Mouse (Mus musculus) kidney, adult 2 months (tissue): Measurements from ENCODE around the gene Olfr1396. TPM values are rescaled to one million over a fixed set of nuclear protein-coding genes. Genes with fewer than 3 reads are reported as not detected.

ENCODE experiments used
- DNase-seq: peaks from one replicate; pipeline ENCODE4 v3.0.0; 2021
- H3K27ac ChIP-seq: fragments of 200-500 bp; 2 replicates; pipeline ENCODE4 v1.5.1; 2012; ENCODE audit warnings: low read depth, low read length, control low read depth, inconsistent platforms; ENCODE audit not compliant: insufficient read depth
- H3K27me3 ChIP-seq: fragments of 200-500 bp; replicated peaks from 2 replicates; pipeline ENCODE4 v1.6.1; 2012; ENCODE audit warnings: mild to moderate bottlenecking, moderate library complexity, low read length, inconsistent platforms; ENCODE audit not compliant: control insufficient read depth, insufficient read depth
- H3K36me3 ChIP-seq: fragments of 200-500 bp; 2 replicates; pipeline ENCODE4 v1.6.1; 2012; ENCODE audit warnings: mild to moderate bottlenecking, moderate library complexity, low read length, inconsistent platforms; ENCODE audit not compliant: control insufficient read depth, insufficient read depth
- H3K4me1 ChIP-seq: fragments of 200-500 bp; 2 replicates; pipeline ENCODE4 v1.6.1; 2011; ENCODE audit warnings: low read length; ENCODE audit not compliant: control insufficient read depth, insufficient read depth
- H3K4me3 ChIP-seq: fragments of 200-500 bp; 2 replicates; pipeline ENCODE4 v1.5.1; 2011; ENCODE audit warnings: mild to moderate bottlenecking, low read depth, low read length, control low read depth; ENCODE audit not compliant: insufficient read depth
- CTCF ChIP-seq: fragments of 200-500 bp; conservative IDR thresholded peaks from 2 replicates; pipeline ENCODE4 v1.5.1; 2011; ENCODE audit warnings: low read depth, mild to moderate bottlenecking, control low read depth, low read length, moderate library complexity, mixed read lengths; ENCODE audit not compliant: insufficient read depth, insufficient read length
- POLR2A ChIP-seq: fragments of 200-500 bp; IDR thresholded peaks from one replicate; pipeline ENCODE4 v1.6.1; 2011; ENCODE audit warnings: low read depth, low read length, control low read depth
- WGBS: fragments of 180-500 bp; shearing (Covaris S2); methylation state at CpG from one replicate; pipeline ENCODE4 v1.1.7; 2018; 5-methylcytosine and 5-hydroxymethylcytosine counted together
- polyA plus RNA-seq: library from polyadenylated mRNA; depleted of rRNA; stranded (reverse); fragments of >200 nt; gene quantifications from 2 replicates; pipeline ENCODE4 v1.2.3, GENCODE M21; 2012

The Olfr1396 gene
- polyA plus RNA-seq, 1 experiment, result 4.1 TPM

GRCm38 (mm10) chr11:49112624-49113219 is 2.0 kb downstream of the Olfr1396 start:
- H3K4me1 ChIP-seq, result no peaks in the 10 kb centered on the region
- TF ChIP-seq POLR2A, result no peak
- no peak for TF ChIP-seq CTCF
- DNase-seq, result no peak
- H3K27ac ChIP-seq, result no peak overlapping the region
- 74% methylated on average over 6 of the region's 6 CpGs for WGBS
- no peaks in the 10 kb centered on the region for H3K36me3 ChIP-seq
- H3K4me3 ChIP-seq, result no peak overlapping the region
- no peaks in the 10 kb centered on the region for H3K27me3 ChIP-seq

- WGBS, result 68% methylated on average over 1 of the region's 1 CpGs
- no peak for TF ChIP-seq CTCF
- TF ChIP-seq POLR2A, result no peak
- no peak overlapping the region; the same call in 1 of the 2 replicates for H3K27ac ChIP-seq
- no peaks in the 10 kb centered on the region for H3K27me3 ChIP-seq
- no peaks in the 10 kb centered on the region for H3K4me1 ChIP-seq
- H3K36me3 ChIP-seq, result no peaks in the 10 kb centered on the region
- peak; percentile 35 for DNase-seq
- no peak overlapping the region for H3K4me3 ChIP-seq
Measured at GRCm38 (mm10) chr11:49111000-49111399, 3.7 kb downstream of the Olfr1396 start.

- WGBS, result 38% methylated on average over 1 of the region's 1 CpGs
- no peak overlapping the region for H3K4me3 ChIP-seq
- DNase-seq, result peak; percentile 46
Measured at GRCm38 (mm10) chr11:49108833-49109232, 5.8 kb downstream of the Olfr1396 start.

DNA sequence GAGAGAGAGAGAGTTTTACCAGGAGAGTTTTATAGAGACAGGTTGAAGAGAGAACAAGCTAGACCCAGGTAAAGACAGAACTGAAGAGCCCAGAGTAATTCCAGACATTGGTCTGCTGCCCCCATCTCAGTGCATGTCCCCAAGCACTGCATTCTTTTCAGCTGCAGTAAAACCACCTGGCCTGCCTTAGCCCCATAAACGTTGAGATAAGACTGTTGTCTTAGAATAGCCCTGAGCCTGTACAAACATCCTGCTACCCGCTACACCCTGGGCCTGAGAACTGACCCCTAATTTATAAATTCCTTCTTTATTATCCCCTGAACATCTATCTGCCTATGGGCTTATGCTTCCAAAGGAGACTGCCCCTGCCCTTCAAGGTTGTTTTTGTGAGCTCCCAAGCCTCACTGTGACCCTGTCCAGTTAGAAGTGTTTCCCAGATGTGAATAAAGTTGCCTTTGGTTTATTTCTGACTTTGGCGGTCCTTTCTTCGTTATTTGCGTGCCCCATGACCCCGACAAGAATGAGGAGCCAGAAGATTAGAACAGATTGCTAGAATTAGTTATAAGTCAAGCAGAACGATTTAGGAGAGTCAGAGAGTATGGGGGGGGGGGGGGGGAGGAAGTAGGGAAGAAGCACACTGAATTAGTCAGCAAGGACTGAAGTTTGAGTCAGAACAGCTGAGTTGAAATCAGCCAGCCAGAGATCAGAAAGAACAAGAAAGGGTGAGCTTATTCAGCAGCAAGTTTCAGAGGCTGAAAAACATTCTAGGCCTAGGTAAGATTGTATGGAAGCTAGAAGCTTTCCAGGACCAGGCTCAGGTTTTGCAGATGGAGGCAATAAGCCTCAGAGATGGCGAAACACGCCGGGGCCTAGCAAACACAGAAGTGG is 6.8 kb downstream of the Olfr1396 start:
- Histone ChIP-seq H3K27ac (no peak overlapping the region), H3K27me3 (no peaks in the 10 kb centered on the region), H3K36me3 (no peaks in the 10 kb centered on the region), H3K4me3 (no peak overlapping the region), H3K4me1 (no peaks in the 10 kb centered on the region)
- no peak for TF ChIP-seq CTCF
- no peak for TF ChIP-seq POLR2A
- no peak for DNase-seq
- WGBS, result 58% methylated on average over 10 of the region's 10 CpGs

More at GRCm38 (mm10) chr11:49108833-49109232, 5.8 kb downstream of the Olfr1396 start:
- no peaks in the 10 kb centered on the region for H3K36me3 ChIP-seq
- no peaks in the 10 kb centered on the region for H3K27me3 ChIP-seq
- no peaks in the 10 kb centered on the region for H3K4me1 ChIP-seq
- no peak for TF ChIP-seq POLR2A
- peak; percentile 67 for TF ChIP-seq CTCF
- H3K27ac ChIP-seq, result no peak overlapping the region

DNA sequence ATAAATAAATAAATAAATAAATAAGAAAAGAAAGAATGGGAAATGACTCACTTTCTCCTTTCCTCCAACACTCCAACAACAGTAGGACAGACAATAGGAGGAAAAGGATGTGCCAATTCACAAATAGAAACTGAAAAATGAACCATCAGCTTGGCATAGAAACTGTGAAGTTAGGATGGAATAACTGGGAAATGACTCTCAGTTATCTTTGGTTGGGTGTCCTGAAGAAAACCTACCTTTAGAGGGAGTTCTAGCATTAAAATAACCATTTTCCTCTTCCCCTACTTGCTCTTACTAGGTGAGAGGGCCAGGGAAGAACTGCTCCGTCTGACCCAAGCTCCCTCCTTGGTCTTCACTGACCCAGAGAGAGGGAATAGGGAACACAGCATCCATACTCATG is 8.9 kb downstream of the Olfr1396 start:
- Histone ChIP-seq H3K4me1 (no peaks in the 10 kb centered on the region), H3K27me3 (no peaks in the 10 kb centered on the region), H3K27ac (peak overlapping the region; percentile 58), H3K4me3 (no peak overlapping the region), H3K36me3 (no peaks in the 10 kb centered on the region)
- 65% methylated on average over 1 of the region's 1 CpGs for WGBS
- TF ChIP-seq CTCF (no peak), POLR2A (no peak)
- DNase-seq, result peak; percentile 56

DNA sequence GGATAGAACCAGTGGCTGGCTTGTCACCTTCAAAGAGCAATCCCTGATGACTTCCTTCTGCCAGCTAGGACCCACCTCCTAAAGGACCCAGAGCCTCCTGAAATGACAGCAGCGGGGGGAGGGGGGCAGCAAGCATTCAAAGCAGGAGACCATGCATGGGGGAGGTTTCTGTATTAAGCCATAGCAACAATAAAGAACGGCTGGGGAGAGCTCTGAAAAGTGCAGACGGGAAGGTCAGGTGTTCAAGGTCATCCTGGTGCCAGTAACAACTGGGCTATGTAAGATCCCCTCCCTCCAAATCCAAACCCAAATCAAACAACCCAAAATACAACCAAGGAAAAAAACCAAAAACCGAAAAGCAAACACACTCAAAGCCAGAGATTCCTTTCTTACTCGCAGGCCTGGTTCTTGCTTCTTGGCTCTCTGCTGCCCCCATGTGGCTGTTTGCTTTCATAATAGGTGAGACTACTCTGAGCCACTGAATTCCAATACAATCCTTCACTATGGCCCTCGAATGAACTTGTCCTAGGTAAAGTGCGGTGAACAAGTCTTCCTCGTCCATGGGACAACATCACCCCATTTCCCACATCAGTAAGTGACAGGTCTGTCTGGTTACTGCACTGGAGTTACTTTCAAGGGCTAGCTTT is 11.5 kb downstream of the Olfr1396 start:
- Histone ChIP-seq H3K27ac (no peak overlapping the region), H3K4me1 (no peaks in the 10 kb centered on the region), H3K27me3 (no peaks in the 10 kb centered on the region), H3K36me3 (no peaks in the 10 kb centered on the region), H3K4me3 (no peak overlapping the region)
- peak; percentile 90 for TF ChIP-seq CTCF
- no peak for TF ChIP-seq POLR2A
- peak; percentile 91 for DNase-seq
- WGBS, result 12% methylated on average over 8 of the region's 8 CpGs

DNA sequence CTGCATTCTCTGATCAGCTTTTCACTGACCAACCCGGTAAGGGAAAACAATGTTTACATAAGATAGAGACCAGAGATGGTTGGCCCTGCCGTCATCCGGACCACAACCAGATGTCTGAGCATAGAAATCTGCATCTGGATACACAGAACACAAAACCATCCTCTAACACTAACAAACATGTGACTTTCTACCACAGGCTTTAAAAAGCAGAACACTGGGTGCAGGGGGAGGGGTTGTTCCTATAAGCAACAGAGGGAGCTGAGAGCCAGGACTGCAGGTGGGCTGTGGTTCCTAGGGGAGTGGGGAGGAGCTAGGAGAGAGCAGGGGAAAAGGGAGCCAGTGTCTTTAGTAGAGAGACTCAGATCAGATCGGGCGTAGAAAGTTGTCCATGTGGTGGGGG is 13.2 kb downstream of the Olfr1396 start:
- TF ChIP-seq CTCF (no peak), POLR2A (no peak)
- no peak overlapping the region for H3K27ac ChIP-seq
- no peaks in the 10 kb centered on the region for H3K4me1 ChIP-seq
- no peak overlapping the region for H3K4me3 ChIP-seq
- no peaks in the 10 kb centered on the region for H3K36me3 ChIP-seq
- H3K27me3 ChIP-seq, result no peaks in the 10 kb centered on the region
- no peak for DNase-seq
- WGBS, result 74% methylated on average over 5 of the region's 5 CpGs
